Mouse (Mus musculus): ENCODE results near the gene Slc38a10.
A peak's percentile ranks its signal among the peaks of the same experiment; 100 is the strongest.

Gene Slc38a10

GRCm38 (mm10) chr11:120151113-120151494 lies at the start of gene Slc38a10:
Slc38a10 (minus strand) TSS chr11:120151346.
- DNase-seq, result peak; percentile 100

- no peak for DNase-seq
Observed at GRCm38 (mm10) chr11:120200621-120201020, 49.5 kb upstream of the Slc38a10 start.

DNA sequence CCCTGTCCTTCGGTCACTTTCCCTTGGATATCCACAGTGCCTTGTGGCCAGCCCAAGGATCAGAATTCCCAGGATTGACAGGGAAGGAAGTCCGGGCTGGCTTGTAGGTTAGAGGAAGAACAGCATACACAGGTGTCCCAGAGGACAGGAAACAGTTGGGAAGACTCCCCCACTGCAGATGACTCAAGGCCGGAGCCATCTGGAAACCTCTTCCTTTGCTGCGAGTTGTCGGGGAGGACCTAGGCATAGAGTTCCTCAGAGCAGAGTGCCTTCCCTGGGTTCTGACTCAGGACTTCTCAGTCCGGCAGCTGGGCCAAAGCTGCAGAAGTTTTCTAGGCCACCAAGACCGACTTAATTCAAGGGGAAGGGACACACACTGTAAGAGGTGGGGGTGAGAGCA lies 48.6 kb upstream of the Slc38a10 start:
- DNase-seq, result no peak

DNA sequence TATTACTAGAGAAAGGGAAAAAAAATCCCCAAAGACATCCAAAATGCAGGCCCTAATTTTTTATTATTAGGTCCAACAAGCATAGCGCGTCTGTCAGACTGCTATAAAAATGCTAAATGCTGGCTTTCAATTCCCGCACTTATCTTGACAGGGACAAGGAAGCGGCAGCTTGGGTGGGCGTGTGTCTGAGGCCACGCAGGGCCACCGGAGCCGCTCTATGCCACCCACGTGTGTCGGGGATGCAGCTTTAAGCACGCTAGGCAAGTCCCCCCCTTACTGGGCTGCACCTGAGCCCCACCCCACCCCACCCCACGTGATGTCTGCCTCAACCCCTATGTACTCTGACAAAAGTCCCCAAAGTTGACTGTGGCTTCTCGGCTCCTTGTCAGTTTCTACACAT lies 47.7 kb upstream of the Slc38a10 start:
- no peak for DNase-seq

DNA sequence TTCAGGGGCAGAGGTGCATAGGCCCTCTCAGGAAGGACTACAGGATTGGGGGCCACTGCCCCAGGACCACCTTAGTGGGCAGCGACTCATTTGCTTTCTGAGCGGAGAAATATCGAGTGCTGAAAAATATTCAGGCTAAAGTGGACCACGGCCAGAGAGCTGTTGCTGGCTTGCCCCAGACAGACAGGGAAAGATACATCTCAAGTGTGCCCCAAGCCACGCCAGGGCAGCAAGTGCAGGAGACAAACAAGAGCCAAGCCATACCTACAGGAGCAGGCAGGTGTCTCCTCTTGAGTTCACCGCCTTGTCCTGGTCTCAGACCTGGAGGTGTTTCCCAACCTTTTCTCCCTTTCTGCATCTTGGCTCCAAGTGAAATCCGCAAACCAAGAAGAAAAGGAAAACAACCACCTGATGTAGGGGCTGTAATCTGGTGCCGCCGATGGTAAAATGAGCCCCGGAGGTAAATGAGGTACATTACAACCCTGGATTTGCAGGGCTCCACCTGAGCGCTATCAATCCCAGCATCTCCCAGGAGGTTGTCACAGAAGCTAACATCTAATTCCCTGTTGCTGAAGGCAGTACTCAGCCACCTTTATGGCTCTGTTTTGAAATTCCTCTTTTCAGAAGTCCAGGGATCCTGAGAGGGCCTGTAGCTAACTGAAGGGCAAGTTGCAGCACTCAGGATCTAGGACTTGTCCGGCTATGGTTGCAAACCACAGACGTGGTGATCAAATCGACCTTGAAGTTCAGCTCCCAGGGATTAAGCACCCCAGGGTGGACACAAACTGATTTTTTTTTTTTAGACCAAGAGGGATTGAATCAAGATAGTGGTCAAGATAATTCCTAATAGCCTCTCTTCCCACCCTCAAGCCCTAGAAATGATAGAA lies 39.6 kb upstream of the Slc38a10 start:
- no peak for DNase-seq

DNA sequence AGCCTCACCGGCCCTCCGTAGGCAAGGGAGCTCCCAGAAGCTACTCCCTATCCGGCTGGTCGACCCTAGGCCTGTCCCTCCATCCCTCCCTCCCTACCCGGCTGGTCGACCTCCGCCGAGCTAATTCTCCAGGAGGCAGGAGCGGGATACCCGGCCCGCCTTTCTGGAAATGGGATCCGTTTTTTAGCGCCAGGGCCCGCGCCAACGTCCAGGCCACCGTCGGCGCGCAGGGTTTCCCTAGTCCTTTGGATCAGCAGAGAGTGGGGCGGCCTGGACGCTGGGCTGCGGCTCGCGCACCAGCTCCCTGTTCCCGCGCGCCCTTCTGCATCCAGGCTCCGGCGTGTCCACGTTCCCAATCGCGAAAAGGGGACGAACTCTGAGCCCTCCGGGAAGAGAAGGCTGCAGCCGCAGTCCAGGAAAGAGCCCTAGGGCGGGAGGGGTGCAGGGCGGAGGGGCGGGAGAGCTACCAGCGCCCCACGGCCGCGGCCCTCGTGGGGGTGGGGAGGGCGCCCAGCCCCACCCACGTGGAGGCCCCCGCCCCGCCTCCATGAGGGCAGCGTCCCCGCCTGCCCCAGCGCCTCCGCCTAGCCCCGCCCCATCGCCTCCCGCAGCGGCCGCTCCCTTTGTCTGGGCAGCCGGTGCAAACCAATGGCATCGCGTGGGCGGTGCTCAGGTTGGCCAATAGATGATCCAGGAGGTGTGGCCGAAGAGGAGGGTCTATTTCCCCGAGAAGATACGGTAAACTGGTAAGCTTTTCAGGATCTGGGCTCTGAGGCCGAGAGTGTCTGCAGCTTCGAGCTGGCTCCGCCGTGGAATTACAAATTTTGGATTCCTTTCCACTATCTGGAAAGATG lies 38.5 kb upstream of the Slc38a10 start:
- DNase-seq, result peak; percentile 98

- peak; percentile 60 for DNase-seq
Observed at GRCm38 (mm10) chr11:120188481-120189441, 37.6 kb upstream of the Slc38a10 start.

DNA sequence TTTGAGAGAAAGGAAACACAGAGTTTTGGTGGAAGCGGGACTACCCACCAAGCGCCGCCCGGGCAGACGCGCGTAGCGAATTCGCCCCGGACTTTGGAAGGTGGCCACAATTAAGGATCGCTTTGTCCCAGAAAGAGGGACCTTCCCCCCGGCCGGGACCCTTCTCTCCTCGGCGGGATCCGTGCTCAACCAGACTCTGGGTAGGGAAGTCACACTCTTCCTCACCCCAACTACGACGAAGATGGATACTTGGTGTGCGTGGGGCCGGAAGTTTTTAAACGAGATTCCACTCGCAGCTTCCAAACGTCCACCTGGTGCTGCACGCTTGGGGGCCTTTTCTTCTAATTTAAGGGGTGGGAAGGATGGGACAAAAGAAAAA lies 36.9 kb upstream of the Slc38a10 start:
- DNase-seq, result peak; percentile 21

GRCm38 (mm10) chr11:120187236-120188101 lies 36.3 kb upstream of the Slc38a10 start:
- DNase-seq, result no peak

GRCm38 (mm10) chr11:120186821-120187235 lies 35.7 kb upstream of the Slc38a10 start:
- no peak for DNase-seq

- DNase-seq, result no peak
Observed at GRCm38 (mm10) chr11:120186145-120186740, 35.1 kb upstream of the Slc38a10 start.

DNA sequence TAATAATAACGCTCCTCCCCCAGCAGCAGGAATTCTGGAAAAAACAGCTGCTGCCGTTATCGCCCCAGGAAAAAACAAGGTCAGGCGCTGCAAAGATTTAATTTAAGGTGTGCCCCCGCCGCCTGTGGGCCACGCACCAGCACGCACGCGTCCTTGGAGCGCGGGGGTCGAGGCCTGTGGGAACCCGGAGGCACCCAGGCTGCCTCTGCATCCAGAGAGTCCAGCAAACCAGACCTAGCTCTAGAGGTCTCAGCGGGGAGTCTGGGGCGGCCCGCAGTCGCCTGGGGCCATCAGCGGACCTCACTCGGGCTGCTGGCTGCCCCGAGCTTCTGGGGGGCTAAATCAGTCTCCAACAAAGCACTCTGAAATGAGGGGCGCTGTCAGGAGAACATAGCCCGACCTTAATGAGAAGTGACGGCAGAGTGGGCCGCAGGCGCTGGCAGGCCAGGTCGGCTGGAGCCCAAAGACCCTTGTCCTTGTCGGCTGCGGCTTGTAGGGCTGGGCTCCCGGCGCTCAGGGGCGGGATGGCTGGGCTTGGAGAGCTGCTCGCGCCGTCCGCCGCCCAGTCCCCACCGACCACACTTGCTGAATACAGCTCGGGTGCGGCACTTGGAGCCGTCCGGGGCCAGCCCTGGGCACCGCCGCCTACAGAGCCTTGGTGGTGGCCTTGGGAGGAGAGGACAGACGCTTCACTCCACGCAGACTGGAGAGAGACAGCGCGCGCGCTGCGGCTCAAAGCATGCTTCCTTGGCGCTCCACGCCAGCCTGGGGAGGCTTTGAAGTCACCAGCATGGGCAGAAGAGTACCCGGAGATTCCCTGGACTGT lies 34.4 kb upstream of the Slc38a10 start:
- DNase-seq, result no peak

DNA sequence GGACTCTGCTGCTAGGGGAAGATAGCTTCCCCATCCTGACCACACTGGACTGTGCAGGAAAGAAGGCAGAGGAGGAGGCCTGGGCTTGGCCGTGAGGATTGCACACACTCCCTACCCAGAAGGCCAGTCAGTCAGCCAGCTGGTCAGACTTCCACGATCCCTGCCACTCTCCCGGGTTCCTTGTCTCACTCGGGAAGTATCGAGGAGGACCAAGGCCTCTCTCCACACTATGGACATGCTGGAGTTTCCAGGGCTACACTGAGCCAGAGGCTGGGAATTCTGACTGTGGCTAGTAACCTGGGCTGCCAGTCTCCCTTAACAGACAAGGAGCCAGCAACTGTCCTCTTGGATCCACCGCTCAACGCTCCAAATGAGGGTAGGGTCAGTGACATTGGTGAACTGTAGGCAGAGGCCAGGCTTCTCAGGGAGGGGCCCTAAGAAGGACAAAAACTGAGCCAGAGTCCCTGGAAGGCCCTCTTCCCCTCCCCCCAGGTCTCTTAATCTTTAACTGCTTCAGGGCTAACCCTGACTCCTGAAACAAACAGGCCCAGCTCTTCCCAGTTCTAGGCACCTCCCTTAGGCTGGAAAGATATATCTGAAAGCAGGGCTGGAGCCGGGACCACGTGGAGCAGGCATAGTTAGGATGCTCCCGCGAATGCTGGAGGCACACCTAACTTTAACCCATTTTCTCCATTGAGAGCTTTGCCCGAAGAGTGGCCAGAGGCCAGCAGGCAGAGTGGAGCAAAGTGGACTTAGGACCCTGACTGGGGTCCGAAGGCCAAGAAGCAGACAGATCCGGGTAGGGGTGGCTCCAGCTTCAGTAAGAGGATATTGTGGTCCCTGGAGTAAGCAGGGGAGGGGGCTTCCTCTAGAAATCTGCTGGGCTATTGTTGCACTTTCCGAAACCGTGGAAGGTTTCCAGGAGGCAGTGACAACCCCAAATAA lies 33.5 kb upstream of the Slc38a10 start:
- no peak for DNase-seq

- no peak for DNase-seq
Observed at GRCm38 (mm10) chr11:120183708-120184107, 32.6 kb upstream of the Slc38a10 start.

- no peak for DNase-seq
Observed at GRCm38 (mm10) chr11:120183180-120183579, 32.0 kb upstream of the Slc38a10 start.

GRCm38 (mm10) chr11:120182396-120183030 lies 31.4 kb upstream of the Slc38a10 start:
- DNase-seq, result no peak

- DNase-seq, result no peak
Observed at GRCm38 (mm10) chr11:120181379-120181778, 30.2 kb upstream of the Slc38a10 start.

GRCm38 (mm10) chr11:120179374-120179773 lies 28.2 kb upstream of the Slc38a10 start:
- DNase-seq, result no peak

DNA sequence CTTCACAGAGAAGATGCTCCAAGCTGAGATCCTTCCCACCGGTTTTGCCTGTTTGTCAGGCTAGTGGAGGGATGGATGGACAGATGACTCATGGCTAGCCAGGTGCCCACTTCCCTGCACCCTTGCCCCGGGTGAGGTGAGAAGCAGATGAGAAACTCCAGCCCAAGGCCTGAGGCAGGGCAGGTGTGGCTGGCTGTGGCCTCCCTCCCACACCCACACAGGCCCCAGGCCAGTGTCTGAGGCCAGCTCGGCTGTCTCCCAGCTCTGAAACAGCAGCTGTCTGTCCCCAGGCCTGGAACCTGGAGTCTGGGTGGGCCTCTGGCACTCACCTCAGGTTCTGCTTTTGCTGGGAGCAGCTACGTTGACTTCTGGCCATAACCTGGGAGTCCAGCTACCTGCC lies 24.8 kb upstream of the Slc38a10 start:
- DNase-seq, result no peak
